Mouse (Mus musculus) brain, adult 10 weeks (tissue): ENCODE results near the gene D16Ertd472e. TPM values are rescaled to one million over a fixed set of nuclear protein-coding genes. Genes with fewer than 3 reads are reported as not detected.

Experiments
- polyA plus RNA-seq: library from polyadenylated mRNA; stranded (reverse); fragments of 350-450 nt; fragmentation: Illumina TruSeq; extraction: RNeasy Lipid Tissue Mini Kit (QIAGEN cat#74804); gene quantifications from one replicate; pipeline ENCODE4 v1.2.3, GENCODE M21; 2015; ENCODE audit warnings: low read depth, low replicate concordance

D16Ertd472e gene
- polyA plus RNA-seq = 7.2 TPM

GRCm38 (mm10) chr16:78576478-78577084, at the start of gene D16Ertd472e:
Gene D16Ertd472e (minus strand): TSS chr16:78576708.

Other genes with a start within 250 kb of the D16Ertd472e start
- 23.4 TPM for gene Btg3, start 199.5 kb downstream of the D16Ertd472e start, polyA plus RNA-seq